Mouse (Mus musculus) G1E-ER4 (cell line): ENCODE results near the gene Syngap1. TPM values are rescaled to one million over a fixed set of nuclear protein-coding genes. Genes with fewer than 3 reads are reported as not detected.

Source experiments
- GATA1 ChIP-seq: IDR thresholded peaks from one replicate; pipeline ENCODE4 v1.8.0; 2012; ENCODE audit warnings: low read length, inconsistent platforms
- polyA plus RNA-seq: library from polyadenylated mRNA; stranded (reverse); fragments of >175 nt; gene quantifications from 2 replicates; pipeline ENCODE4 v1.2.3, GENCODE M21; 2012

Gene Syngap1
- 19.3 and 20.8 TPM in 2 replicates for polyA plus RNA-seq

- no peak for TF ChIP-seq GATA1
Observed at GRCm38 (mm10) chr17:26941031-26941789, at the start of gene Syngap1. Gene Syngap1 (plus strand): TSS chr17:26941253.

- TF ChIP-seq GATA1 = no peak
Observed at GRCm38 (mm10) chr17:26892635-26893375, 48.2 kb upstream of the Syngap1 start.

DNA sequence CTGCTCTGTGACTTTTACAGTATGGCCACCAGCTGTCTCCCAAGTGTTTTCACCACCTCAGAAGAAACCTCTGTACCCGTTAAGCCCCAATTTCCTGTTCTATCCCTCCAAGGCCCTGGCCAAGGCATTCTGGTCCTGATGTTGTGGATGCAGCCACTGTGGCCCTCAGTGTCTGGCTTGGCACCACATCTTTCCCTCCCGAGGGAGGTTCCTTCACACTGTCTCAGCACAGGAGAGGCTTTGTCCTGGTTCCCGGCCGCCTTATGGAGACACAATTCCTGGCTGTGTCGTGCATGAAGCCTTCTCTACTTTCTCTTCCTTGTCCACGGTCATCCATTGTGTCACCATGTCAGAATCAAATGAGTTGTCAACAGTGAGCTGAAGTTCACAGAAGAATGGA, 47.6 kb upstream of the Syngap1 start:
- no peak for TF ChIP-seq GATA1

DNA sequence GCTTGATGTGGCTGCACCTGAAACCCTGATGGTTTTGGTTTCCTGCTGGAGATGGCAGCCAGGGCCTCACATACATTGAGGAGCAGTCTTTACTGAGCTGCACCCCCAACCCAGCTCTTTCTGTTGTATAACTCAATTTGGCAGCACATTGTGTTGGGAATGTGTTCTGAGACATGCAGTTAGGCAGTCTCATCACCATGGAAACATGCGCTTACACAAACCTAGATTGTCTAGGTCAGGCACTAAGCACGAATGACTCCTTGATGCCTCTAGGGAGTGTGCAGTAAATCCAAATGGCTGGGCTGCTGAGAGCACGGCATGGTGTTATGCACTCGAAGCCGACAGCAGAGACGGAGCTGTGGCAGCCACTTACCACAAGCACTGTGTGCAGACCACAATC, 46.7 kb upstream of the Syngap1 start:
- TF ChIP-seq GATA1 = no peak

GRCm38 (mm10) chr17:26895578-26895977, 45.5 kb upstream of the Syngap1 start:
- no peak for TF ChIP-seq GATA1

DNA sequence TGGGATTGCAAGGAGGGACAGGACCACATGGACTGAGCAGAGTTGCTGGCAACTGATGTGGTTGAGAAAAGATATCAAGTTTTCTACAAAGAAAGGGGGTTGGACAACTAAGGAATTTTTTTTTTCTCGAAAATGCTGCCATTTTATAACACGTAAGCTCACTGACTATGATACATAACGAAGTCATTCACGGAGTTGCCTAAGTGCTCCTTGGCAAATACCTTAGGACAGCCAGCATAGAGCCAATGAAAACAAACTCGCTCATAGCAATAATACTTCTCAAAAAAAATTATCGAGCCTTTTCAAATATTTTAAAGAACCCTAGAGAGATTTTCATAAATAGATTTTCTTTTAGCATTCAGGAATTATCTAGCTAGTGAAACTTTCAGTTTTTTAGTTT, 40.1 kb upstream of the Syngap1 start:
- TF ChIP-seq GATA1 = no peak

GRCm38 (mm10) chr17:26904320-26904719, 36.7 kb upstream of the Syngap1 start:
- no peak for TF ChIP-seq GATA1

DNA sequence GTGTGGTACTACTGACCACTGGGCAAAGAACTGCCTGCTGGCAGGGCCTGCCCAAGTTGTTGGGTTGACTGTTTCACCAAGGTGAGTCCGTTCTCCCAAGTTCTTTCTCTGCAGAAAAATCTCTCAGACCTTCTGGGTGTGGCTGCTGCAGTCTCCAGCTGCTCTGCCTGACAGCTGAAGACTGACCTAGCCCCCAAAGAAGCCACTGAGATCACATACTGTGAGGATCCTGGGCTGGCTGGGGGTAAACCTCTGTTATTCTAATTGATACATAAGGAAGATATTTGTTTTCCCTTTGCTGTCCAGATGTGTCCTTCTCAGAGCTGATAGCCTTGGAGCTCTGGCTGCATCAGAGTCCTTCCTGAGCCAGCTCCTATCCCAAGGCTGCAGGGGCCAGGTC, 25.8 kb upstream of the Syngap1 start:
- TF ChIP-seq GATA1 = no peak

GRCm38 (mm10) chr17:26916711-26917482, 24.2 kb upstream of the Syngap1 start, which contains the start of gene Kifc5b:
Gene Kifc5b (plus strand): TSS chr17:26917091.
- no peak for TF ChIP-seq GATA1

DNA sequence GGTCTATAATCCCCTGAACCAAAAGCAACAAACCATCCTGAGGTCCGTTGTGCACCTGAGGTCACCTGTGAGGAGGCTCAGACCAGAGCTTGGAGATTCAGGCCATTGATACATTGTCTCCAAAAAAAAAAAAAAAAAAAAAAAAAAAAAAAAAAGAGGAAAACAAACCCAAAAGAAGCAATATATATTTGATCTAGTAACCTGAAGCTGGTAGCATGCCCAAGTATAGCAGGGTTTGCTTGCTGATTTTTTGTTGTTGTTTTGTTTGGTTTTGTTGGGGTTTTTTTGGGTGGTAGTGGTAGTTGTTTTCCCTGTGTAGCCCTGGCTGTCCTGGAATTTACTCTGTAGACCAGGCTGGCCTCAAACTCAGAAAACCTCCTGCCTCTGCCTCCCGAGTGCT, 22.7 kb upstream of the Syngap1 start:
- TF ChIP-seq GATA1 = no peak

- TF ChIP-seq GATA1 = no peak
Observed at GRCm38 (mm10) chr17:26932839-26933398, 8.1 kb upstream of the Syngap1 start, which contains the start of gene Phf1. Gene Phf1 (plus strand): TSS chr17:26933052.

DNA sequence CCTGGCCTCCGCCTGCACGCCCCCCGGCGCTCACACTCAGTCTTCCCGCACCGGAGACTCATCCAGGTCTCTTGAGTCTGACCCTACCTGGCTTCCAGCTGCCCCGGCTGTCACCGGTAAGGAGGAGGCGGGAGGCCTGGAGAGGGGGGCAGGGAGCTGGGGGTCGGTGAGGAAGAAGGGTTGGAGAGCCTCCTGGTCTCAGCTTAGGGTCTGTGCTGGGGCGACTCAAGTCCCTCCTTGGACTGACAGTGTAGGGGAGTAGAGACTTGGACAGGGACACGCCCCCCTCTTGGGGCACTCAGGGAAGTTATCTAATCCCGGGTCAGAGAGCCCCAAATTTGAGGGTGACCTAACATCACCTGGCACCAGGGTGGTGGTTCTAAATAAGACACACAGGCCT, 7.6 kb upstream of the Syngap1 start:
- no peak for TF ChIP-seq GATA1

DNA sequence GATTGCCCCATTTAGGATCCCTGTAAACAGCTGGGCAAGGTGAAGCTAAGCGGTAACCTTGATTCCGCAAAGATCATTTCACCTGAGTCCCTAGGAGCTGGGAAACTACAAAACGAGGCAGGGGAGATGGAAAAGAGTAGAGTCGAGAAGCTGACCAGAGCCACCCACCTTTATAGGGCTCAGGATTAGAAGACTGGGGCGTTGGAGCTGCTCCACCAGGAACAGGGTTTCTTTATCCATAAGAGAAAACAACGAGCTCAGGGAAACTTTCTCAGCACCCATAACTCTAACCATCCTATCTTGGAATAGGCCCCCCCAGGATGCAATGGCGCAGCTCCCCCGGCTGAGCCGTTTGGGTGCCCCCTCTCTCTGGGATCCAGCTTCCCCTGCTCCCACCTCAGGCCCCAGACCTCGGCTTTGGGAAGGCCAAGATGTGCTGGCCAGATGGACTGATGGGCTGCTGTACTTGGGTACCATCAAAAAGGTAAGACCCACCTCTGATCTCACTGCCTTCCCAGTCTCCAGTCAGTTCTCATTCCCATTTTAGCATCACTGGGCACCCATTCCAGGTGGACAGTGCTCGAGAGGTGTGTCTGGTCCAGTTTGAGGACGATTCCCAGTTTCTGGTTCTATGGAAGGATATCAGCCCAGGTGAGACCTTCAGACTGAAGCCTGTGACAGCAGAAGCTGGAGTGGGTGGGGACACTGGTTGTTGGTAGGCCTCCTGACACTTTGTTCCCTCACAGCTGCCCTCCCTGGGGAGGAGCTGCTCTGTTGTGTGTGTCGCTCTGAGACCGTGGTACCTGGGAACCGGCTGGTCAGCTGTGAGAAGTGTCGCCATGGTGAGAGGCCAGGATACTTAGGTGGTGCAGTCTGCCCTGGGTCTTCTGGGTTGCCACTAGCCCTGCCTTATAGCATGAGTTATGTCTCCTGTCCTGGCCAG, 6.9 kb upstream of the Syngap1 start:
- TF ChIP-seq GATA1 = no peak

GRCm38 (mm10) chr17:26935027-26935426, 6.0 kb upstream of the Syngap1 start:
- TF ChIP-seq GATA1 = no peak

- TF ChIP-seq GATA1 = no peak
Observed at GRCm38 (mm10) chr17:26936453-26936852, 4.6 kb upstream of the Syngap1 start.
